Mouse (Mus musculus): Measurements from ENCODE around the gene Klk11.
A peak's percentile ranks its signal among the peaks of the same experiment; 100 is the strongest.

Gene Klk11

GRCm38 (mm10) chr7:43774364-43774763 is at the start of gene Klk11:
Gene Klk11 (plus strand): TSS chr7:43774604.
- no peak for DNase-seq (ENCODE audit: low read depth, low spot score)

- no peak for DNase-seq (ENCODE audit: low read depth, low spot score)
These were observed 26.6 kb upstream of the Klk11 start for GRCm38 (mm10) chr7:43747788-43748187.

DNA sequence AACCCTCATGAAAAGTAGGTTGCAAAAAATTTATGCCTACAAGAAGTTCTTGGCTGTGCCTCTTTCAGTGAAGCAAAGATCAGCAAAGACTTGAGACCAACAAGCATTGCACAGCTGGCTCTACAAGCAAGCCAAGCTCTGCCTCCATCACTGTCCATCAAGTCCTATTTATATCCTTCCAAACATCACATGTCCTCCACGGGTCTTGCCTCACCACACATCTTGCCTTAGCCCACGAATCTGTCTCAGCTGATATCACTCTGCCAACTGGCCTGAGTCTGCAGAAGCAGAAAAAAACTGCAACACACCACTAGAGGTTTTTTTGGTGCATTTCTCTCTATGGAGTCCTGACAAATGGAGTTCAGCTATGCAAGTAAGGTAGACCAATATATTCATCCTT is 21.6 kb upstream of the Klk11 start:
- DNase-seq (ENCODE audit: low read depth, low spot score): no peak

DNA sequence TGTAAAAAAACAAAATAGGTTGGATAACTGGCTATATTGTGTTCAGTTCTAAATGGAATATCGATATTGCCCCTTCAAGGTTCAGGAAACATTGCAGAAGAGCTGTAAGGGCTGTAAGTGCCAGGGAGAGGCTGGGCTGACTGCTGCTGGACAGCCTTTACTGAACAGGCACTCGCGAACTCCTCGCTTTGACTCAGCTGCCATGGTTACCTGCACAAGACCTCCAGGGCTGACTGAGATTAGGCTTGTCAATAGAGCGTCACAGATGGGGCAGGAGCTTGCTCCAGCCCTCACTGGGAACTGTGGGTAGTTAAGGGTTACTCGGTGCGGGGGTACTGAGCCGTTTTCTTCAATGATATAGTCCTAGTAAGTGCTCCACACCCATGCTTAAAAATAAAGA is 7.9 kb upstream of the Klk11 start:
- no peak for DNase-seq (ENCODE audit: low read depth, low spot score)

- no peak for DNase-seq (ENCODE audit: low read depth, low spot score)
These were observed 5.8 kb upstream of the Klk11 start, which contains the start of gene Klk12 for GRCm38 (mm10) chr7:43768597-43768996. Gene Klk12 (plus strand): TSS chr7:43768897.

DNA sequence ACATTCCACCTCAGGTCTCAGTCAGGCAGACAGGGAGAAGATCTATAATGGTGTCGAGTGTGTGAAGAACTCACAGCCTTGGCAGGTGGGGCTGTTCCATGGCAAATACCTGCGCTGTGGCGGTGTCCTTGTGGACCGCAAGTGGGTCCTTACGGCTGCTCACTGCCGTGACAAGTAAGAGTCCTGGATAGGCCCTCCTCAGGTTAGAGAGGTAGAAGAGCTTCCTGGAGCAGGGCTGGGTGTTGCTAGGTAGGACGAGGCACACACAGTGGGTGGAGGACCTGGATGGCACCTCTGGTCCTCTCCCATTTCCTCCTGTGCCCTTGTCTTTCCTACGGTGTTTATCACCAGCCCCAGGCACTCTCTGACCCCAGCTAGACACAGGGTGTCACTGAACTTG is 4.8 kb upstream of the Klk11 start:
- DNase-seq (ENCODE audit: low read depth, low spot score): no peak

GRCm38 (mm10) chr7:43770701-43771100 is 3.7 kb upstream of the Klk11 start:
- no peak for DNase-seq (ENCODE audit: low read depth, low spot score)

- no peak for DNase-seq (ENCODE audit: low read depth, low spot score)
These were observed 2.5 kb upstream of the Klk11 start for GRCm38 (mm10) chr7:43771916-43772315.

GRCm38 (mm10) chr7:43772901-43773300 is 1.5 kb upstream of the Klk11 start:
- DNase-seq (ENCODE audit: low read depth, low spot score): peak; percentile 51

DNA sequence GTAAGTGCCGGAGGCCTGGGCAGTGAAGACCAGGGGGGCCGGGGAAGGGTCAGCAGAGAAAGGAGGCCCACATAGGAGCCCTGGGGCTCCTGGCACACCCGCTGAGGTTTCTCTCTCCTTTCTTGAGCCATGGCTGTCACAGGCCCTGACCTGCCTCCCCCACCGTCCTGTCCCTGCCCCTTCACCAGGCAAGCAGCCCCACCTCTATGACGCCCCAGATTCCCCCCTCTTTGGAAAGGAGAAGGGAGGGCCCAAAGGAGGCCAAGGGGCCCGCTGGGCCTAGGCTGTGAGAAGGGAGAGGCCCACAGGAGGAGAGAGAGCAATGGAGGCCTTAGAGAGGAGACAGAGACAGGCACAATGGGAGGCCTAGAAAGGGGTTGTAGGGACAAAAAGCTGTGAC is 398 bp downstream of the Klk11 start:
- DNase-seq (ENCODE audit: low read depth, low spot score): no peak

DNA sequence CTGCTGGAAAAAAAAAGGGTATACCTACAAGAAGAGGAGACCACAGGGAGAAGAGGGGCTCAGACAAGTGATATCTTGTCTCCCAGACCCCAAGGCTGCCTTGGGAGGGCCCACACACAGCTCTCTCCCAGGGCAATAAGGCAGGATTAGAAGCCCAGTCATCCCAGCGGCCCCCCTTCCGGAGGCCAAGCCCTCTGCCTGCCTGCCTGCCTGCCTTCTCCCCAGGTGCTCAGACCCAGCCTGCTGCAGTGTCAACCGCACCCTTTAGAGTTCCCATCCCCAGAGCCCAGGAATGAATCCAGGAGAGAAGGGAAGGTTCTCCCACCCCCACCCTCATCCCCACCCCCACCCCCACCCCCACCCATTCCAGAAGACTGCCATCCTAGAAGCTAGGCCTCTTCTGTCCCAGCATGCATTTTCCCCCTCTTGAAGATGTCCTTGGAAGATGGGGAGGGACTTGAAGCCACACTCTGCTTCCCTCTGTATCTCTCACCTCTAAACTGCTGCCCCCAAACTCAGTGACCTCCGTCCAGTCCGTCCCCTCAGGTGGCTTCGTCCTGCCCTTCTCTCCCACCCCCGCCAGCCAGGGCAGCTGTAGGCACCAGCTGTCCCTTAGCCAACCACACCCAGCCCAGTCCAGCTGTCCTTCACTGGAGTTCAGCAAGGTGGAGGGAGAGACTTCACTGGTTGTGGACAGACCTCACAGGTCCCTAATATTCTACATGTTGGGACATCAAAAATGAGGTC is 1.1 kb downstream of the Klk11 start:
- peak; percentile 61 for DNase-seq (ENCODE audit: low read depth, low spot score)

DNA sequence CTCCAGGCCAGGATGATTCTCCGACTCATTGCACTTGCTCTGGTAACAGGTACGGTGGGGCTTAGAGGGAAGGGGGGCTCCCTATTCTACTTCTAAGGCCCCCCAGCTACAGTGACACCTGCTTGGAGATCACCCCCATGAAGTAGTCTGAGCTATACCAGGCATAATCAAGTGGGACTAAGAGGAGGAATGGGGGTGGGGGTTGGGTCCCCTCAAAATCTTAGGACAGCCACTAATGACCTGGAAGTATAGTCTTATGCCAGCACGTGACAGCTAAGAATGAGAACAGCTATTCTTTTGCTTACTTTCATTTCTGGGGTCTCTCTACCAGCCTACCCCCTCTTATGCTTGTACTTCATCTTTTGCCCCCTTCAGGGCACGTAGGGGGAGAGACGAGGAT is 2.1 kb downstream of the Klk11 start:
- DNase-seq (ENCODE audit: low read depth, low spot score): no peak

GRCm38 (mm10) chr7:43777423-43777822 is 3.0 kb downstream of the Klk11 start:
- DNase-seq (ENCODE audit: low read depth, low spot score): no peak

DNA sequence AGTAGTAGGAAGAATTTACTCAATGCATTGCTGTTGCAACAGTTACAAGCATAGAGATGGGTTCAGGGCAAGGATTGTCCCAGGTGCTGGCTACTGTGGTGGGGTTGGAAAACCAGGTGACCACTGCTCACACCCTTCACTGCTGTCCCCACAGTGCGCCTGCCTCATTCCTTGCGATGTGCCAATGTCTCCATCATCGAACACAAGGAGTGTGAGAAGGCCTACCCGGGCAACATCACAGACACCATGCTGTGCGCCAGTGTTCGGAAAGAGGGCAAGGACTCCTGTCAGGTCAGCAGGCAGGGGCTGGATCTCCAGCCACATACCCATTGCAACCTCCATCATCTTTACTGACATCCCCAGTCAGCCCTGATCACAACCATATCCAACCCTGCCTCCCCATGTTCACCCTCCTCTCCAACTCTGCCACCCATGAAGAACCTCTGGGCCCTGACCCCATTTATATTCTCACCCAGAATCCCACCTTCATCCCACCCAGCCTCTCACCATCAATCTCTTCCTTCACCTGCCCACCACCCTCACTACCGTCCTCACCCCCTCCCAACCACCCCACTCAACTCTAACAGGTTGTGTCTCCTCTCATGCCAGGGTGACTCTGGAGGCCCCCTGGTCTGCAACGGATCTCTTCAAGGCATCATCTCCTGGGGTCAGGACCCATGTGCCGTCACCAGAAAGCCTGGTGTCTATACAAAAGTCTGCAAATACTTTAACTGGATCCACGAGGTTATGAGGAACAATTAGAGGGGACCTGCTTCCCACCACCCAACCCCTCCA is 4.0 kb downstream of the Klk11 start:
- no peak for DNase-seq (ENCODE audit: low read depth, low spot score)

DNA sequence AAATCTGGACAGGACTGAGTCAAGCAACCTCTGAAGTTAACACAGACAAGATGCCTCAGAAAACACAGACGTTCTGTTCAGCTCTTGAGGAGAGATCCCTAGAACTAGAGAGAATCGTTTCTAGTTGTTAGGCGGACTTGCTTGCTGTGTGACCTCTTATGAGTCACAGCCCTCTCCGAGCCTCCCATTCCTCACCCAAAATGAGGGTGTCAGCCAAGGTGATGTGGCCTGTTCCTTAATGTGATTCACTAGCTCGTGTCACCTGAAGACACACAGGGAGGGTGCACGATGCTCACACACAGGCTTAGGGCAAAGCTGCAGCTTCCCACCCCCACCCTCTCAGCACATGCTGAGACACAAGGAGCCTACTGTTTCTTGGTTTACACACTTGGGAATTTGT is 5.8 kb downstream of the Klk11 start:
- DNase-seq (ENCODE audit: low read depth, low spot score): no peak

DNA sequence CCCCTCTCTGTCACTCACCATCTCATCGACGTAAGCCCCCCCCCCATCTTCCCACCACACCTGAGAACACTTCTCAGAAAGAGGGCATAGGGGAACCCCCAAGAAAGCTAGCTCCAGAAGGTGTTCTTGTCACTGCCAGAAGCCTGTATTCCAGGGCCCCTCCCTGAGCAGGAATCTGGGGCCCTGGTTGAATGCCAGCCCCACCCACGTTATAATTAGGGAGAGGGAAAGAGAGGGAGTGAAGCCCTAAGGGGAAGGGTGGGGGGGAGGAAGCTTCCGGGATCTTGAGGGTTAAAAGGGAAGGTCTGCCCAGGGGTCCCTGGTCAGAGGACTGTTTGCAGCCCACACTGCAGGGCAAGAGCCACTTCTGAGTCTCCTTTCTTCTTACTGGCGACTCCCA is 6.3 kb downstream of the Klk11 start, which contains the start of gene Klk10:
TSS of gene Klk10 (plus strand) at position 290 of the 400 bp plus-strand sequence.
- DNase-seq (ENCODE audit: low read depth, low spot score): peak; percentile 46

GRCm38 (mm10) chr7:43781541-43781940 is 7.1 kb downstream of the Klk11 start:
- DNase-seq (ENCODE audit: low read depth, low spot score): no peak

DNA sequence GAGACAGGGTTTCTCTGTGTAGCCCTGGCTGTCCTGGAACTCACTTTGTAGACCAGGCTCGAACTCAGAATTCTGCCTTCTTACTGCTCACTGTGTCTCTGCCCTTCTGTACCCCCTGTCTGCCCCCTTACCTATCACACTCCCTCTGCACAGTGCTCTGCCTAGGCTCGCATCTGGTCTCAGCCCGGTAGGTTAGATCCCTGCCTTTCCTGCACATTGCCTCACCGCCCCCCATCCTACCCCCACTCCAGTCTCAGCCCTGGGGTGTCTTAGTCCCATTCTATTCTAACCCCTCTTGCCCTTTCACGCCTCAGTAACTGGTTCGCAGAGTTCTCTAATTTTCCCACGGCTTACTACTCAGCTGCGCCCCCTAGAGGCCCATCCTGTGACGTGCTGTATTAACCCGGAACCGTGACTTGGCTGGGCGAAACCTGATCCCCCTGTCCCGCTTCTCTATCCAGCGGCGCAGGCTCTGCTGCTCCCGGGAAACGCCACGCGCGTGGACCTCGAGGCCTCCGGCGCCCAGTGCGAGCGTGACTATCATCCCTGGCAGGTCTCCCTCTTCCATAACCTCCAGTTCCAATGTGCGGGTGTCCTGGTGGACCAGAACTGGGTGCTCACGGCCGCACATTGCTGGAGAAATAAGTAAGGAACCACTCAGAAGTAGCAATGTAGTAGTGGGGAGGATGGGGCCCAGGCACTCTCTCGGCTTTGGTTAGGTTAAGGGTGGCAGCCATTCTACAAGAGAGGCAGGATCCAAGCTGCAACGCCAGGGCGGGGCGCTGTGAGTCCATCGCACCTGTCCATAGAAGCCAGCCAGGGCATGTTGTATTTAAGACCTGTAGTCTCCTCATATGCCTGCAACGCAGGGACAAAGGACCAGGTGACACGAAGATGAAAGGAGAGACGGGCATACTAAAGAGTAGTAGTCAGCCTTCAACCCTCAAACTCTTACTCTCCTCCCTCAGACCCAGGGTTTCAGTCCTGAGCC is 8.2 kb downstream of the Klk11 start:
- peak; percentile 91 for DNase-seq (ENCODE audit: low read depth, low spot score)

- DNase-seq (ENCODE audit: low read depth, low spot score): no peak
These were observed 10.9 kb downstream of the Klk11 start for GRCm38 (mm10) chr7:43785286-43785685.

DNA sequence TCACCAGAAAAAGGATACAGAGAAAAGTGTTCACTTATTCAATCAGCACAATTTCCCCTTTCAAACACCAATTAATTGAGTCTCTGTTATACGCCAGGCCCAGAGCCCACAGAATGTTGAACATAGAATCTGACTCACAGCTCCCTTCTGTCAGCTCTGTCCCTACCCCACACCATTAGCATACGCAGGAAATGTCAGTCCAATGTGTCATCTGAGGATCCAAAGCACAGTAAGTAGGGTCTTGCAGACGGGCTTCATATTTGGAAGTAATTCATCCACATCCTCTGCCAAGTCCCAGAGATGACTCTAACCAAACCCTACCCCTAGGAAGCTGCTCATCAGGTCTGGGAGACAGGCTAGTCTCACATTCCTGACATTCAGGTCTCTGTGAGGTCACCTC is 13.7 kb downstream of the Klk11 start:
- no peak for DNase-seq (ENCODE audit: low read depth, low spot score)

DNA sequence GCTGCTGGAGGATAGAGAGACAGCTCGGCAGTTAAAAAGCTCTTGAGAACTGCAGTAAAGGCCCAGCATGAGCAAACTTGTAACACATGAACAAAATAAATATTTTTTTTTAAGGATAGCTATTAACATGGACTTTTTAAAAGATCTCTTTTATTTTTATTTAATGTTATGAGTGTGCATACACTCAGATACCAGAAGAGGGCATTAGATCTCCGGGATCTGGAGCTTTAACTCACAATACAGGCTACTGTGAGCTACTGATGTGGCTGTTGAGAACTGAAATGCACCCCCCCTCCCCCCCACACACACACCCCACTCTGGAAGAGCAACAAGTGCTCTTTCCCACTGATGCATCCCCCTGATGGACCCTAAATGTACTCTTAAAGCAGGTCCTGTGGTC is 14.9 kb downstream of the Klk11 start:
- DNase-seq (ENCODE audit: low read depth, low spot score): no peak

DNA sequence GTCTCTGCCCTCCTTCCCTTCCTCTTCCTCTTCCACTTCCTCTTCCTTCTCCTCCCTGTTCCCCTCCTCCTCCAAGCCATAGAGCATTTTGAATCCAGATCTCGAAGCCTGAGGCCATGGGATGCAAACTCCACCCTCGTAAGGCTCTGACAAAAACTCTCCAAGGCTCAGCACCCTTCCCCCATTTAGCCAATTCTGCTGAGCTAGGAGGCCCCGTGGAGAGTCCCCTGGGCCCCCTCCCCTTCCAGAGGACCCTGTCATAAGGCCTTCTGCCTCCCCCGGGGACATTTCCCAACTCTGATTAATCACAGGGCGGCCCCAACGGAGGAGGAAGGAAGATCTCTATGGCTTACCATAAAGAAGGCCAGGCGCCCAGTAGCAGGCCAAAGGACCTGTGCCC is 17.2 kb downstream of the Klk11 start, which contains the start of gene Klk9:
TSS of gene Klk9 (plus strand) at position 301 of the 400 bp plus-strand sequence.
- DNase-seq (ENCODE audit: low read depth, low spot score): no peak

Measured in ZHBTc4 (cell line).